Mouse (Mus musculus) neural tube, embryonic 10.5 days (tissue): ENCODE results near the gene Cep89.
A peak's percentile ranks its signal among the peaks of the same experiment; 100 is the strongest.

ENCODE experiments used
- DNase-seq: peaks from one replicate; pipeline ENCODE4 v3.0.0-alpha.2; 2017; ENCODE audit warnings: low spot score; ENCODE audit errors: extremely low spot score

The Cep89 gene

DNA sequence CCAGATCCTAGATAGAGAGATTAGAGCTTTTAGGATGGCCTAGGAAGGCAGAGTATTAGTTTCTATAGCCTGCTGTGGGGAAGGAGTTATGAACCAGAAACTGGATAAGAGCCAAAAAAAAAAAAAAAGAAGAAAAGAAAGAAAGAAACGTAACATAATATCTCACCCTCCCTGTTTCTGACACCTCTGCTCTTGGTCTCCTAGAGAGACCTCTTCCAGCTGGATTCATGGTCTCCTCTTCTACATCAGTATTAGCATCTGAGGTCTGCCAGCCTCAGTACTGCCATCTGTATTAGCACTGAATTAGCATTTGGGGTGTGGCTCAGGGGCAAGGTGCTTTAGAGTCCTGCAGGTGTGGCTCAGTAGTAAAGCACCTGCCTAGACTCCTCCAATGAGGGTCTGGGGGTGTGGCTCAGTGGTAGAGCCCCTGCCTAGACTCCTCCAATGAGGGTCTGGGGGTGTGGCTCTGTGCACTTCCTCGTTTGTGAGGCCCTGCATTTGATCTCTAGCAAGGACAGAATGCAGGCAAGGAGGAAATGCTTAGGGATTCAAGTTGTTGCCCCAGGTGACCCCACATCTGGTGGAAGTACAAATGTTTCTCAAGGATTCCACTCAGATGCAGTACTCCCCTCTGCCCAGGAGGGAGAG lies 14.0 kb upstream of the Cep89 start:
- DNase-seq, result no peak

DNA sequence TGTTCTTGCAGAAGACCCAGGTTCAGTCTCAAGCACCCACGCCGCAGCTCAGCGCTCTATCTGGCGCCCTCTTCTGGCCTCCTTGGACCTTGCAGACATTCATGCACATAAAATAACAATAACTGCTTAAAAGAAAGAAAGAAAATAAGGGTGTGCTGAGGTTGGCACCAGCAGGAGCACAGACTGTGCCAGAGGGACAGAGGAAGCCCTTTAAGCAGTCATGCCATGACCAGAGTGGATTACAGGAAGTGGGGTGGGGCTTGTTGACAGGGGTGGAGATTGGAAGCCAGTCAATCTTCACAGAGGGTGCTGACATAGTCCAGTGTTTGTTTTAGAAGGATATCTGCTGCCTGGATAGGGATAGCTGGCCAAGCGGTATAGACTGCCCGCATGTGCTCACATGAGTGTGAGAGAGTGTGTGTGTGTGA lies 10.3 kb upstream of the Cep89 start:
- no peak for DNase-seq

DNA sequence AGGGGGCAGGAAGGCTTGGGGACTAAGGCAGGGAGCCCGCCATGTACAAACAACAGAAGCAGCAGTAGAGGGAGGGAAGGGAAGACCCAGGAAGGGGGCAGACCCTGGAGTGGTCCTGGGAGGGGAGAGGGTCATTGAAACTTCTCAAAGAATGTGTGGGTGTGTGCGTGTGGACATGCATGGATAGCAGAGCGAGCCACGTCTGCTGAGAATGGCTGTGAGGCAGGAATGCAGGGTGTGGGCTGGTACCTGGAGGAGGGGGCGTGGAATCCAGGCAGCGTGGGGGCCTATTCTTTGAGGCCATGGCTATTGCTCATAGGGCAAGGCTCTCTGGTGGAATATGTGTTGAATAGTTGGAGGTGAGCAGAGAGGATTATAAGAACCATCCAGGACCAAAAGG lies 8.1 kb upstream of the Cep89 start:
- no peak for DNase-seq

DNA sequence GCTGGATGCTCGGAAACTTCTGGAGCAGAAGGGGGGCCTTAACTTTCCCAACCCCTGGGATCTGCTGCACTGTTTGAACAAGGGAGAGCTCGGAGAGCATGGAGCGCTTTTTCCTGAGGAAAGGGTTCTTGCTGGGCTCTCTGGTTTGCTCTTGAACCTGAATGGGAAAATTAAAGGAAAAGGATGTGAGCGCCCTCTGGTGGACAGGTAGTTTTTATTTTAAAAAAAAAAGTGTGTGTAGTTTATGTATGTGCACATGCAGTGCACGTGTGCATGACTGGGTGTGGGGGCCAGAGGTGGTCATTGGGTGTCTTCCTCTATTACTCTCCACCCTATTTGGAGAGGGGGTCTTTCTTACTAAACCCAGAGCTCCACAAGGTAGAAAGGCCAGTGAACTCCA lies 3.9 kb upstream of the Cep89 start:
- no peak for DNase-seq

DNA sequence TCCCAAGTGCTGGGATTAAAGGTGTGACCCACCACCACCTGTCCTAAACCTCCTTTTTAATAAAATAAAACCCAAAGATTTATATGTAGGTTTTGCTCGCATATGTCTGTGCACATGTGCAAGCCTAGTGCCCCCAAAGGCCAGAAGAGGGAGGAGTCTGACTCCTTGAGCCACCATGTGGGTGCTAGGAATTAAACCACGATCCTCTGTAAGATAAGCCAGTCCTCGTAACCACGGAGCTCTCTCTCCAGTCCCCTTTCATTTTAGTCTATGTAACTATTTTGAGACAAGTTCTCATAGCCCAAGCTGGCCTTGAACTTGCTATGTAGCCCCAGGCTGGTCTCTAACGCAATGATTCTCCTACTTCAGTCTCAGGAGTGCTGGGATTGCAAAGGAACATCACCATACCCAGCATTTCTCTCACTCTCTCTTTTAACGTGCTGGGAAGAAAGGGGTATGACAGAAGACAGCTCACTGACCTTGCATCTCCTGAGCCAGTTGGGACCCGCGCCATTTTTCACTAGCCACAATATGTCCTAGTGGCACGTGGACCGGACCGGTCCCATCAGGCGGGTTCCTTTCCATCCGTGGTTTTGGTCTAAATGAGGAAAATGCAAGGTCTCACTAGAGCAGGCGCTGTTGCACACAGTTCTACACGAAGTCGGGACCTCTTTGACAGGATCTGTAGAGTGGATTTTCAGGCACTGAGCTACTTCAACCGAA lies 940 bp upstream of the Cep89 start:
- DNase-seq, result peak; percentile 19

DNA sequence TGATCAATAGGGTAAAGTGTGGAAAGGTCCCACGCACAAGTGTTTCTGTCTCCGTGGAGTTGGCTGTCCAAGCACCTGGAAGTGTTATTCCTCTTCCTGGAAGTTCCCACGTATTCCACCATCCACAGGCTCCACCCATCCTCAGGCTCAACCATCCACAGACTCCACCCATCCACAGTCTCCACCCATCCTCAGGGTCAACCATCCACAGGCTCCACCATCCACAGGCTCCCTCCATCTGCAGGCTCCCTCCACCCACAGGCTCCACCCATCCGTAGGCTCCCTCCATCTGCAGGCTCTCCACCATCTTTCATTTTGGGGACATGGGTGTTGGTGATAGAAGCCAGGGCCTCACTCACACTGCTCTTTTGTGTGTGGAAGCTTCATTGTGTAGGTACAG lies 4.3 kb downstream of the Cep89 start:
- DNase-seq, result no peak

DNA sequence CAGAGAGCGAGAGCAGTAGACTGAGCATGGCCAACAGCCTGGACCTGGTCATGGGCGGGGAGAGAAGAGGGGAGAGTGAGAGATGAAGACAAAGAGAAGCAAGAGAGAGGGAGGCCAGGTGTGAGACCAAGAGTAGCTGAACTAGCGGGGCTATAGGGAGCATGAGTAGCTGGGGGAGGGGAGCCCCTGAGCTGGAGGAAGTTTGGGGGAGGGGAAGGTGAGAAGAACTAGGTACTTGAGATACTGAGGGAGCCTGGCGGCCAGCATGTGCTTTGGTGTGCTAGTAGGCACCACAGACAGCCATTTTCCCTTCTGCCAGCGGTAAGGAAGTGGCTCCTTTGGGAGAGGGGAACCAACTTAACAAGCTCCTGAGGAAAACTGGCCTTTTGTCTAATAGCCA lies 18.4 kb downstream of the Cep89 start:
- DNase-seq, result no peak

DNA sequence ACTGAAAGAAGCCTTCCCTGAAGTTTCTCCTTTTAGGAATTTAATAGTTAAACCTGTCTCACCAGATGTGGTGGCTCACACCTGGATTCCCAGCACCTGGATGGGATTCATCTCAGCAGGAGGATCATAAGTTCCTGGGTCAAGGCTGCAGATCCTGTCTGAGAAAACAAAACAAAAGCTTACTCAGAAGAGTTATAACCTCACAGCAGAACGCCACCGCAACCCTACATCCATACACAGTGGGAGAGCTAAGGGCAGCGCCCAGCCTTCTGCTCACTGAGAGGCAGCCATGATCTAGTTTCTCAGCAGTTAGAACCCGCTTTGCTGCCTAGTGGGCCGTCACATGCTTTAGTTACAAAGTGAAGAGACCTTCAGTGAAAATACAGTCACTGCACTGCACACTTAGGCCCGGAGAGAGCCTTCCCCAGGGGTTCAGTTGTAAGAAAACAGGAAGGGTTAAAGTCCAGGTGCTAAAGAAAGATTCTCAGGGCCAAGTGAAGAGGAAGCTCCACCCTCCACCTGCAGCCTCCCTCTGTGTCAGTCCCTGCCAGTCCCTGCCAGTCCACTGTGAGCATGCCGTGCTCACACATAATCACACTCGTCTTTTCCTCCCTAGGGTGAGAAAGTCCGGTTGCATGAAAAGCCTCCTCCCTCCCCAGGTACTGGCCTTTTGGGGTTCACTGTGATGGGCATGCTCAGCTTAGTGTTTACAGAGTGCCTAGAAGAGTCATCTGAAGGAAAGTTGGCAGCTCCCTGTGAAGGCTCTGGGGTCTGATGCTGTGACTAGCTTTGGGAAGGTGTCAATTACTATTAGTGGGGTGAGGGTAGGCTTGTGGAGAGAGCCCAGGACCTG lies 19.2 kb downstream of the Cep89 start:
- no peak for DNase-seq

DNA sequence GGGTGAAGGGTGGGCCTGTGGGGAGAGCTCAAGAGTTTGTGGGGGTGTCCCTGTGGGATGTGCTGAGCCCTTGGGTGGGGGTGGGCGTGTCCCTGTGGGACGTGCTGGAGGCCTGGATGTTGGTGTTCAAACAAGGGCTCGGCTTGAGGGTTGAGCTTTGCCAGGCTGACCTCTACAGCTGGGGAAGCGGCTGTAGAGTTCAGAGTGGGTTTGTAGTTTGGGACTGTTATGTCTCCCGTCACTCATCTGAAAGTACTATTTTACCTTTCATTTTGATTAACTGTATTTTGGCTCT lies 19.8 kb downstream of the Cep89 start:
- DNase-seq, result no peak

DNA sequence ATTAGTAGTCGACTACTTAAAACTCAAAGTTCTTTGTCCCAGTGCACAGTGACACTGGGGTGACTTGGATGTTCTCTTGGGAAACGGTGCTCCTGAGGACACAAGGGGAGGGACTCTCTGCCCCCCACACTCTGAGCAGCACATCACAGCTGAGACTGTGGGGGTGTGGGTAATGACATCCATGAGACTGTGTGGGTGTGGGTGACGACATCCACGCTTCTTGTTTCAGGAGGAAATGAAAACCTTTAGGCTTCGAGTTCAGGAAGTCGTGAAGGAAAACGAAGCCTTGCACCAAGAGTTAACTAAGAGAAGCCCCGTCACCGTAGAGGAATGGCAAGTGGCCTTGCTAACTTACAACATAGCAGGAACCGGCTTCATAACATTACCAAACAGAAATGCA lies 26.2 kb downstream of the Cep89 start:
- no peak for DNase-seq

DNA sequence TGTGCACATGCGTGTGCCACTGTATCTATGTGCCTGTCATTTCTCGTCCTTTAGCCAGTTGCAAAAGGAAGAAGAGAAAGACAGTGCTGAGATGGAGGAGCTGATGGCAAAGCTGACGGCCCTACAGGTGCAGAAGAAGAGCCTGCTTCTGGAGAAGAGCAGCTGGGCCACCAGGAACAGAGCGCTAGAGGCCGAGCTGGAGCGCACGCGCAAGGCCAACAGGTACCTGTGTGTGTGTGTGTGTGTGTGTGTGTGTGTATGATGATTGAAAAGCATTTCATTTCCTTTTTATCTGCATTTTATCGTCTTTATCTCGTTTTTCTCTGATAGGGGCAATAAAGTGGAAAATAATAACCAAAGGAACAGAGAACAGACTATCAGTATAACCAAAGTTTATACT lies 31.3 kb downstream of the Cep89 start:
- DNase-seq, result no peak

DNA sequence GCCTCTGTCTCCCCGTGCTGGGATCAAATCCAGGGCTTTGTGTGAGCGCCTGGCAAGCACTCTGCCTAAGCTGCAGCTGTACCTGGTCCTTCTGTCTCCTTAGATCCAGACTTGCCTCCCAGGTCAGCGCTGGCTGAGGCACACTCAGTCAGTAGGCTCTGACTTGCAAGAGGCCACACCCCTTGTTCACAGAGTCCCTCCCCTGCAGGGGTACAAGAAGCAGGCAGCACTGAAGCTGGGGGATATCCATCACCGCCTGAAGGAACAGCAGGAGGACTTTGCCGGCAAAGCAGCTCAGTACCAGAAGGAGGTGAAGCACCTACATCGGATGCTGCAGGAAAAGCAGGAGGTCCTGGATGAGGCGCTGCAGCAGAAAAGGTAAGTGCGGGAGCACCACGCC lies 38.4 kb downstream of the Cep89 start:
- no peak for DNase-seq

DNA sequence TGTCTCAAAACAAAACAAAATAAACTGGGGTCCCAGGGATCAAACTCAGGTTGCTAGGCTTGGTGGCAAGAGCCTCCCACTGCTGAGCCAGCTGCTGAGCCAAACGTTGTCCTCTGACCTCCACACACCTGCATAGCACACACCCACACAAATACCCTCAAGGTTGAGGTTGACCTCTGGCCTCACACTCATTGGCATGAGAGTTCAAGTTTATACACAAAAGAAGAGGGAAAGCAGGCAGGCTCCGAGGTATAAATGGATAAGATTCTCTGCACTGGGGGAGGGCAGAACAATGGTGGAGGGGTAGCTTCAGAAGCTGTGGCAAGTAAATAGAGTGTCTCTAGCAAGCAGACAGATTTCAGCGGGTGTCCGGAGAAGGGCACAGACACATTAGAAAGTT lies 50.7 kb downstream of the Cep89 start:
- DNase-seq, result no peak

DNA sequence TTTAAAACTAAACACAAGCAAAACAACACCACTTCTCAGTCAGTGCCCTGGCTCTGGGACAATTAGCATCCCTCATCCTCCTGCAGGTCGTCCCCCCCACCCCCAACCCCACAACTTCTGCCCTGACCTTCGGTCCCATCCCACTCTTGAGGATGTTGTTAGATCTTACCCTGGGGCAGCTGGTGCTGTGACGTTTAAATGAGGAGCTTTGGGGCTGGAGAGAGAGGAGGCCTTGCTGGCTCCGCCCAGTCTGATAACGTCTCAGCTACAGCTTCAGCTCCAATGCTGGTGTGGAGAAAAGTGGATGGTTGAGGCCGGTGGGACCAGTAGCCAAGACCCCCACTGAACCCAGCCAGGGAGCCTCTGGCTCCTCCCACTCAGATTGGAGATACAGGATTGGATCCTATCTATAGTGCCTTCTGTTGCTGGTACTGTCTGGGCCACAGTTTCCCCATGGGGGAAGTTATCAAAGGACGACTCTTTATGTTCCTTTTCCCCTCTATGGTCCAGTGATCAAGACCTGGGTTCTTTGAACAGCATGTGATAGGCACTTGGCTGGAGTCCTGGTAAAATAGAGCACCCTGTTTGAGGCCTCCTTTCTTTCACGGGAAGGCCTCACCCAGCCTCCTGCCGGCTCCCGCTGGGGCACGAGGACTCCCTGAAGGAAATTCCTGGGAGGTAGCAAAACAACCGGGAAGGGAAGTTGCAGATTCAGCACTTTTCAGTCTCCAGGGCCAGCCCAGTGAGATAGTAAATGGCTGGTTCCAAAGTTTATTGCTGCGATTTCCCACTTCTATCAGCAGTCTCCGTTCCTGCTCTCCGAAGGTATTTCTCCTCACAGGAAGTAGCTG lies 51.4 kb downstream of the Cep89 start, which contains the start of gene Slc7a9:
Slc7a9 (plus strand) TSS at position 801 of the 851 bp plus-strand sequence.
- DNase-seq, result peak; percentile 21

DNA sequence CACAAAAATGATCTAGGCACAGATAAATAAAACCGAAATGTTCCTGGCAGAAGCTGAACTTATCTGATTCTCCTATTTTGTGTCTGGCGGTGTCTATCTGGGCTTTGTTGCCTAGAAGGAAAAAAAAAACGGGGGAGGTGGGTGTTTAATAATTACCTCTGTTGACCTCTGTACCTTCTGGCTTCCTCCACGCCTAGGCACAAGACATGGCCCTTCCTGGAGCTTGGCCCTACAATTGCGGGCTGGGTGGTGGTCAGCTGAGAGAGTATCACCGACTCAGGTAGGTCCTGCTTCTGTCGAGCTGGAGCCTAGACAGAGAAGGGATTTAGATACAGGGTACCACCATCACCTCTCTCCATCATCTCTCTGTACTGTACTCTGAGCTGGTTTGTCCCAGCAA lies 52.0 kb downstream of the Cep89 start:
- DNase-seq, result no peak

DNA sequence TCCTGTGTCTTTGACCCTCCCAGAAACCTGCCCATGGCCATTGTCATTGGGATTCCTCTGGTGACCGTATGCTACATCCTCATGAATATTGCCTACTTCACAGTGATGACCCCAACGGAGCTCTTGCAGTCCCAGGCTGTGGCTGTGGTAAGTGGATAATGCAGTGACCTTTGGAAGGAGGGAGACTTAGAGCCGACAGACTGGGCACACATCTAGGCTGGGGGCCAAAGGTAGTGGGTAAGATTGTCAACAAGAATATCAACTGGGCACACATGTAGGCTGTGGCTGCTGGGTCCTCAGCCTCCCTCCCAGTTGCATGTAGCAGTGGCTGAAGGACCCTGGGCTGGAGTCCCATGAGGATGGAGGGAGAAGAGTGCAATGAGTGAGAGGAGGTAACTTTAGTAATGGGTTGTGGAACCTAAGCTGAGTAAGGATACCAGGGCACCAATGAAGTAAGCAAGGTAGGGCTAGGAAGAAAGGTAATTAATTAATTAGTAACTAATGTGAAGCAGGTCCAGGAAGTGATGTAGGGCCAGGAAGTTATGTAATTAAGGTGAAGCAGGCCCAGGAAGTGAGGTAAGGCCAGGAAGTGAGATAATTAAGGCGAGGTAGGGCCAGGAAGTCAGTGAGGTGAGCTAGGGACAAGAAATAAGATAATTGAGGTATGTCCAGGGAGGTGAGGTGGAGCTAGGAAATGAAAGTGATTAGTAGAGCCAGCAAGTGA lies 59.4 kb downstream of the Cep89 start:
- DNase-seq, result no peak

DNA sequence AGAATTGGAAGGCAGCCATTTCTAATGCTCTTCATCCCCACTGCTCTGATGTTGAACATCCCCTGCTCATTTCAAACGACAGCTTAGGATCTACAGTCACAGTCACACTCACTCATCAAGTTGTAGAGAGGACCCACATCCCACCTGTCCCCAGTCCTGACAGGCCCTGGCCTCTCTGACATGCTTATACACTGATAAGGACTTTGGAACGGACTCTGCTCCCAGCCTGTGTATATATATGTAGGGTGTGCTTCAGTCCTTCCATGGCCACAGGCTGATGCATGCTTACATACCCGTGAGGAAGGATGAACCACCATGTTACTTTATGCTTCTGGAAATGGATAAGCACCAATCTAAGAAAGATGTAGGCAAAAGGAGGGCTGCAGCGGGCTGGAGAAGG lies 64.1 kb downstream of the Cep89 start:
- DNase-seq, result no peak

DNA sequence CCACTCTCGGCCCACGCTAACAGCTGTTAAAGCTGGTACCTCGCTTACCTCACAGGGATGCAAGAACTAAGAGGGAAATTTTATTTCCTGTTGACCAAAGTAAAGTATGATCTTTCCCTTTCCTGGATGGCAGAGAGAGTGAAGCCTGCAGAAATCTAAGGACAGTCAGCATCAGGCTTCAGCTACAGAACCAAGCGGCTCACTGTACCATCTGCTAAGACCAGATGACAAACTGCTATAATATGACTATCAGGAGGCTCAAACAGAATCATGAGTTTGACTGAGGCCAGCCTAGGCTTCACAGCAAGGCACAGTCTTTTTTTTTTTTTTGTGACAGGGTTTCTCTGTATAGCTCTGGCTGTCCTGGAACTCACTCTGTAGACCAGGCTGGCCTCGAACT lies 68.2 kb downstream of the Cep89 start:
- DNase-seq, result no peak

DNA sequence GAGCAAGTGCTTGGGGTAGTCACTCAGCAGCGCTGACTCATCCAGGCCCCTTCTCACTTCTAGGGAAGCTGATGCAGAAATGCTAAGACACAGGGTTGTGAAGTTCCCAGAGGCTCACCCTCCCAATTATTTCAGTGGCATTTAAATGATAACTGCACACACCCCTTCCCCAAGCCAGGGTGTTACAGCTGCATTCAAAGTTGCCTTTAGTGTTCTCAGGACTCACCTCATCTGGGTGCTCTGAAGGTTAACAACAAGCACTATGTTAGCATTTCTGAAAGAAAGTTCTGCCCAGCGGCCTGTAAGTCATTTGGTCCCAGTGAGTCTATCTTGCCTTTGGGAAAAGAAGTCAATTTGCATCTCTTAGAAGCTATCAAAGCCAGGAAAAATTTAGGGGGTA lies 71.0 kb downstream of the Cep89 start:
- DNase-seq, result no peak

DNA sequence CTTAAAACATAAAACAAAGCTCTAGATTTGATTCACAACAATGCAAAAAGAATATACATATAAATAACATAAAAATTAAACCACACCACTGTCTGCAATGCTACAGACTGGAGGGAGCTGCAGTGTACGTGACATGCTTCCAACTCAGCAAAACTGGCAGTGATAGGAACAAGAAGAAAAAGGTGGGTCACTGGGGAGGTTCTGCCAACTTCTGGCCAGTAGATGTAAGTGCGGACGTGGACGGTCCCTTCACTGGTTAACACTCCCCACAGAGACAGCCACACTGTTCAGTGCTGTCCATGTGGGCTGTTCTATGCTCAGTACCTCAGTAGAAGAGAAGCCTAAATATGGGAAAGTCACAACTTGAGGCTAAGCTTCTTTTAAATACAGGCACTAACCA lies 74.0 kb downstream of the Cep89 start:
- no peak for DNase-seq

DNA sequence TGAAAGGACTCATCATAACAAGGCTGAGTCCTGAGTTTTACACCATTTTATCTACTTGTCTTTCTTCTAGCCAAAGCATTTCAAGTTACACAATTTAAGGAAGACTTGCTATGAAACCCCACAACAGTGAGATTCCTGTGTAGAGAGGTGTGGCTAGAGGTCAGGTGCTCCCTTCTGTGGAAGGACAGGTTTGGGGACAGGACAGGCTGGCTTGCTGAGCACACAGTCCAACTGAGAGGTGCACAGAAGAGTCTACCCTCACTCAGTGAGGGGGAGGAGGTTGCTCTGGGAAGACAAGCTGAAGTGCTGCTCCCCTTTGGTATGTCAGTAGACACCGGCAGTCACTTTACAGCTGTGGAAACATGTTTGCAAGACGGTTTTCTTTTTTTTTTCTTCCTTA lies 79.6 kb downstream of the Cep89 start:
- DNase-seq, result no peak
